7 mouse cellular contexts compared by ENCODE assay signal in the genomic region with DNA sequence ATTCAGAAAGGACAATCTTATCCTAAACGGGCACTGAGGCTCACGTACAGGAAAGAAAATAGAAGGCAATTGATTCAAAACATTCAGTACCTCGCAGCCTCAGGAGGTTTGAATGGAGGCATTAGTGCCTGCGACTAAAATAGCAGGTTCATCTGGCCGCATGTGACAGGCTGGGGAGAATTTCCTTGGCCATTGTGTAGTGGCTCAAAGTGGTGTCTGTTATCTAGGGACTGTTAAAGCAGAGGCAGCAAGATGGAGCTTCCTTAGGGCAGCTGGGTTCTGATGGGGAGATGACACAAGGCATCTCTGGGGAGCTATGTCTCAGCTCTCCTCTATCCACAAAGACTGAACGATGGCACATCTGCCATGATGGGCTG. TPM values are rescaled to one million over a fixed set of nuclear protein-coding genes. Genes with fewer than 3 reads are reported as not detected.
DNase-seq lines count a peak whose midpoint lies in the region; ATAC-seq lines count a peak whose summit lies in the region.

No protein-coding gene starts in this region.

- H3K27ac ChIP-seq in heart, embryonic 10.5 days: peak overlapping the region; percentile 63; the same call in 1 of the 2 replicates
- H3K27ac ChIP-seq in hindbrain, embryonic 15.5 days (replicated peaks): peak overlapping the region; percentile 63
- peak overlapping the region; percentile 60 for H3K27ac ChIP-seq in neural tube, embryonic 15.5 days (replicated peaks)

- DNase-seq in heart, embryonic 10.5 days (ENCODE audit: low spot score): no peak
- DNase-seq in yolk sac, embryonic 10.5 days (ENCODE audit: low spot score): no peak

- H3K4me2 ChIP-seq in hindbrain, embryonic 15.5 days: no peak overlapping the region
- 0 out of 2 replicates have a peak overlapping the region, but pooled peaks have one; percentile 9 for H3K4me2 ChIP-seq in neural tube, embryonic 15.5 days

- no peak overlapping the region for H3K9ac ChIP-seq in hindbrain, embryonic 15.5 days
- no peak overlapping the region for H3K9ac ChIP-seq in neural tube, embryonic 15.5 days (replicated peaks)

- H3K4me3 ChIP-seq in megakaryocyte, embryonic 14.5 days (replicated peaks): peak overlapping the region; percentile 60
- H3K4me3 ChIP-seq in heart, embryonic 10.5 days: no peak overlapping the region
- no peak overlapping the region for H3K4me3 ChIP-seq in hindbrain, embryonic 15.5 days
- no peak overlapping the region for H3K4me3 ChIP-seq in neural tube, embryonic 15.5 days (replicated peaks)

- no peak for ATAC-seq in megakaryocyte, adult 5-6 weeks (ENCODE audit: poor library complexity, severe bottlenecking)
- 0 out of 2 replicates have a peak, but pooled peaks have one; percentile 7 for ATAC-seq in hindbrain, embryonic 15.5 days (ENCODE audit: low FRiP score, low read depth)
- 0 out of 2 replicates have a peak, but pooled peaks have one; percentile 15 for ATAC-seq in neural tube, embryonic 15.5 days (ENCODE audit: low FRiP score)
- no peak for ATAC-seq in erythroblast, adult 5-6 weeks (replicated peaks; ENCODE audit: low FRiP score, poor library complexity, severe bottlenecking)

- no peaks in the 10 kb centered on the region for H3K9me3 ChIP-seq in megakaryocyte, embryonic 14.5 days
- no peaks in the 10 kb centered on the region for H3K9me3 ChIP-seq in heart, embryonic 10.5 days
- no peaks in the 10 kb centered on the region for H3K9me3 ChIP-seq in hindbrain, embryonic 15.5 days
- H3K9me3 ChIP-seq in neural tube, embryonic 15.5 days (replicated peaks): no peaks in the 10 kb centered on the region

- 35% methylated on average over 6 of the region's 6 CpGs for WGBS in heart, embryonic 10.5 days
- 16% methylated on average over 6 of the region's 6 CpGs for WGBS in hindbrain, embryonic 15.5 days
- 14% methylated on average over 6 of the region's 6 CpGs for WGBS in neural tube, embryonic 15.5 days

- H3K4me1 ChIP-seq in megakaryocyte, embryonic 14.5 days: peaks cover 96% of the 10 kb centered on the region
- H3K4me1 ChIP-seq in heart, embryonic 10.5 days: peaks cover 30% of the 10 kb centered on the region
- H3K4me1 ChIP-seq in hindbrain, embryonic 15.5 days (replicated peaks): peaks cover 24% of the 10 kb centered on the region
- peaks cover 16% of the 10 kb centered on the region for H3K4me1 ChIP-seq in neural tube, embryonic 15.5 days

- H3K27me3 ChIP-seq in megakaryocyte, embryonic 14.5 days (replicated peaks): no peaks in the 10 kb centered on the region
- H3K27me3 ChIP-seq in heart, embryonic 10.5 days (ENCODE audit: insufficient read depth, poor library complexity, severe bottlenecking): no peaks in the 10 kb centered on the region
- no peaks in the 10 kb centered on the region for H3K27me3 ChIP-seq in hindbrain, embryonic 15.5 days
- no peaks in the 10 kb centered on the region for H3K27me3 ChIP-seq in neural tube, embryonic 15.5 days (replicated peaks)

- H3K36me3 ChIP-seq in megakaryocyte, embryonic 14.5 days (replicated peaks; ENCODE audit: low read length): no peaks in the 10 kb centered on the region
- H3K36me3 ChIP-seq in heart, embryonic 10.5 days: no peaks in the 10 kb centered on the region
- H3K36me3 ChIP-seq in hindbrain, embryonic 15.5 days: no peaks in the 10 kb centered on the region
- H3K36me3 ChIP-seq in neural tube, embryonic 15.5 days: no peaks in the 10 kb centered on the region

RNA-seq across cellular contexts. Expression of a gene that starts 32.9 kb away (rescaled TPM):
- 3.9 and 4.8 TPM in 2 replicates for polyA plus RNA-seq in megakaryocyte, embryonic 14.5 days (2012; ENCODE audit: insufficient read depth, low replicate concordance)
- 25.3 and 27.1 TPM in 2 replicates for total RNA-seq in megakaryocyte, adult 5-6 weeks (2015)
- 17.7 and 22.8 TPM in 2 replicates for total RNA-seq in megakaryocyte, adult 5-6 weeks (2017)
- polyA plus RNA-seq in heart, embryonic 10.5 days (2016; fragmentation: Nextera tagmentation; extraction: Ambion mirVana): 5.4 and 8.3 TPM in 2 replicates
- polyA plus RNA-seq in hindbrain, embryonic 15.5 days (2015; fragmentation: Nextera tagmentation; extraction: Ambion mirVana): 15.4 and 17.8 TPM in 2 replicates
- polyA plus RNA-seq in neural tube, embryonic 15.5 days (2015; fragmentation: Nextera tagmentation; extraction: Ambion mirVana): 13.6 and 17.0 TPM in 2 replicates
- total RNA-seq in erythroblast, adult 5-6 weeks (2015; ENCODE audit: low replicate concordance): 1,203 and 1,240 TPM in 2 replicates
- 858 and 892 TPM in 2 replicates for total RNA-seq in erythroblast, adult 5-6 weeks (2017; ENCODE audit: low replicate concordance)

Comparison
In these comparisons a context has a peak if more than half of its experiments do, and no peak if none do; other contexts are left out.
1. ATAC-seq: peak in hindbrain, embryonic 15.5 days (single experiment) and neural tube, embryonic 15.5 days (single experiment); none in megakaryocyte, adult 5-6 weeks (single experiment) and erythroblast, adult 5-6 weeks (single experiment).
2. Peak in every context shown above with its lines, with median percentiles within 50 percentile points of each other: H3K27ac ChIP-seq.